ENCODE assay signal across 8 mouse cellular contexts in genomic region chr17:5201859-5202598, GRCm38 (mm10).
A peak's percentile ranks its signal among the peaks of the same experiment; 100 is the strongest.
DNase-seq lines count a peak whose midpoint lies in the region; ATAC-seq and TF ChIP-seq lines count a peak whose summit lies in the region.

No protein-coding gene starts in this region.

- no peaks in the 10 kb centered on the region for H3K27me3 ChIP-seq in testis, adult 2 months (ENCODE audit: control insufficient read depth, insufficient read depth, low read length)
- no peaks in the 10 kb centered on the region for H3K27me3 ChIP-seq in kidney, adult 2 months (replicated peaks; ENCODE audit: control insufficient read depth, insufficient read depth, low read length)

- DNase-seq in adrenal gland, adult (ENCODE audit: inconsistent age in 2 of 2, low spot score in 1 of 2): peak; percentile 60 to 87
- DNase-seq in adrenal gland, postnatal 4 days (ENCODE audit: low spot score in 2 of 2): no peak
- no peak for DNase-seq in testis, postnatal 10 days (ENCODE audit: low spot score)
- peak; percentile 87 for DNase-seq in kidney, adult 2 months
- no peak for DNase-seq in lung, adult 2 months
- peak; percentile 60 for DNase-seq in right cerebral cortex, postnatal 14 days

- TF ChIP-seq POLR2A in testis, adult 2 months (IDR thresholded peaks at IDR 0.05; ENCODE audit: control insufficient read depth, low read depth, low read length): no peak
- TF ChIP-seq POLR2A in kidney, adult 2 months (IDR thresholded peaks at IDR 0.05; ENCODE audit: low read depth, low read length): no peak
- TF ChIP-seq POLR2A in lung, adult 2 months (IDR thresholded peaks at IDR 0.05; ENCODE audit: borderline replicate concordance, extremely low read depth, low read depth, low read length): no peak

- WGBS in kidney, adult 2 months: 49% methylated on average over 6 of the region's 6 CpGs
- 39% methylated on average over 6 of the region's 6 CpGs for WGBS in lung, adult 2 months

- TF ChIP-seq CTCF in testis, adult 2 months (IDR thresholded peaks at IDR 0.05; ENCODE audit: control insufficient read depth, insufficient read depth, insufficient replicate concordance, low read depth, low read length): peak; percentile 34; the same call in 1 of the 2 replicates
- TF ChIP-seq CTCF in kidney, adult 2 months (conservative IDR thresholded peaks at IDR 0.05; ENCODE audit: insufficient read depth, insufficient read length, low read depth, low read length): peak; percentile 84
- peak; percentile 90 for TF ChIP-seq CTCF in lung, adult 2 months (IDR thresholded peaks at IDR 0.05; ENCODE audit: insufficient read depth, low read length)

- peaks cover 2% of the 10 kb centered on the region; the same call in 1 of the 2 replicates for H3K4me1 ChIP-seq in testis, adult 2 months (ENCODE audit: control insufficient read depth, insufficient read depth, low read length)
- H3K4me1 ChIP-seq in kidney, adult 2 months (ENCODE audit: control insufficient read depth, insufficient read depth, low read length): peaks cover 23% of the 10 kb centered on the region
- peaks cover 21% of the 10 kb centered on the region for H3K4me1 ChIP-seq in lung, adult 2 months (ENCODE audit: control insufficient read depth, insufficient read depth, low read length)

- peak; percentile 57 for ATAC-seq in granulocyte monocyte progenitor cell, adult 5-6 weeks (replicated peaks; ENCODE audit: poor library complexity, severe bottlenecking)

- no peaks in the 10 kb centered on the region for H3K36me3 ChIP-seq in testis, adult 2 months (ENCODE audit: control insufficient read depth, insufficient read depth, low read length)
- H3K36me3 ChIP-seq in kidney, adult 2 months (ENCODE audit: control insufficient read depth, insufficient read depth, low read length): no peaks in the 10 kb centered on the region

- H3K4me3 ChIP-seq in testis, adult 2 months (ENCODE audit: control insufficient read depth, low read depth, low read length): no peak overlapping the region
- no peak overlapping the region for H3K4me3 ChIP-seq in kidney, adult 2 months (ENCODE audit: insufficient read depth, low read depth, low read length)
- no peak overlapping the region for H3K4me3 ChIP-seq in lung, adult 2 months (replicated peaks; ENCODE audit: extremely low read depth, low read depth, low read length)

- H3K27ac ChIP-seq in testis, adult 2 months (ENCODE audit: control insufficient read depth, insufficient read depth, low read depth, low read length): no peak overlapping the region
- no peak overlapping the region for H3K27ac ChIP-seq in kidney, adult 2 months (ENCODE audit: insufficient read depth, low read depth, low read length)

Comparison
In these comparisons a context has a peak if more than half of its experiments do, and no peak if none do; other contexts are left out.
1. DNase-seq: peak in adrenal gland, adult (2 of 2), kidney, adult 2 months (single experiment) and right cerebral cortex, postnatal 14 days (single experiment); none in adrenal gland, postnatal 4 days (0 of 2), testis, postnatal 10 days (single experiment) and lung, adult 2 months (single experiment).
2. CTCF ChIP-seq: peak in every context shown above with its lines; median percentile 90 in lung, adult 2 months; 84 in kidney, adult 2 months; 34 in testis, adult 2 months.